Mouse (Mus musculus) forelimb bud, embryonic 11.5 days (tissue): ENCODE data around the gene Ush2a.

Source experiments
- DNase-seq: peaks from one replicate; pipeline ENCODE4 v3.0.0-alpha.2; 2012; ENCODE audit warnings: low read depth, low spot score

Gene Ush2a

GRCm38 (mm10) chr1:189007239-189007979, 745.6 kb downstream of the Ush2a start, which contains the start of gene Kctd3:
Kctd3 (minus strand) TSS chr1:189007841.
- peak; percentile 95 for DNase-seq

- no peak for DNase-seq
Measured at GRCm38 (mm10) chr1:189007980-189008324, 746.1 kb downstream of the Ush2a start.

- DNase-seq, result no peak
Measured at GRCm38 (mm10) chr1:189010671-189011070, 748.8 kb downstream of the Ush2a start.

GRCm38 (mm10) chr1:189012846-189013586, 751.2 kb downstream of the Ush2a start:
- DNase-seq, result peak; percentile 34

DNA sequence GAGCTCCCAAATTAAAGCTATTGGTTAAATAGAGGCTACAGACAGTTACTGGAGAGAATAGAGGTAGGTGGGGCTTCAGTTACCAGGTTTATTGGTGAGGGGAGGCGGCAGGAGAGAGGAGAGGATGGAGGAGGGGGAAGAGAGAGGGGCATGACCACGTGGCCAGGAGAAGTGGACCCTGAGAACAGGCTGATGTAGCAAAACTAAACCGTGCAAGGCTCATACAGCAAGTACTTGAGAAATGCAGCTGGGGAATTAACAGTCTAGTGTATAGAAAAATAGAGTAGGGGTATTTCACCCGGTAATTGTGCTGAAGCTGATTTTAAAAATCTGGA, 751.7 kb downstream of the Ush2a start:
- DNase-seq, result no peak
